Mouse (Mus musculus): Measurements from ENCODE around the gene Neu2. TPM values are rescaled to one million over a fixed set of nuclear protein-coding genes. Genes with fewer than 3 reads are reported as not detected.
A peak's percentile ranks its signal among the peaks of the same experiment; 100 is the strongest.
"Not testable (repeated sequence)": the region's sequence is repeated elsewhere in the genome, so short reads cannot be mapped to it uniquely, and the experiment has no call there.

Neu2 gene
- 2.9 TPM in 2 replicates for polyA plus RNA-seq (2015; fragmentation: Nextera tagmentation; extraction: Ambion mirVana)

DNA sequence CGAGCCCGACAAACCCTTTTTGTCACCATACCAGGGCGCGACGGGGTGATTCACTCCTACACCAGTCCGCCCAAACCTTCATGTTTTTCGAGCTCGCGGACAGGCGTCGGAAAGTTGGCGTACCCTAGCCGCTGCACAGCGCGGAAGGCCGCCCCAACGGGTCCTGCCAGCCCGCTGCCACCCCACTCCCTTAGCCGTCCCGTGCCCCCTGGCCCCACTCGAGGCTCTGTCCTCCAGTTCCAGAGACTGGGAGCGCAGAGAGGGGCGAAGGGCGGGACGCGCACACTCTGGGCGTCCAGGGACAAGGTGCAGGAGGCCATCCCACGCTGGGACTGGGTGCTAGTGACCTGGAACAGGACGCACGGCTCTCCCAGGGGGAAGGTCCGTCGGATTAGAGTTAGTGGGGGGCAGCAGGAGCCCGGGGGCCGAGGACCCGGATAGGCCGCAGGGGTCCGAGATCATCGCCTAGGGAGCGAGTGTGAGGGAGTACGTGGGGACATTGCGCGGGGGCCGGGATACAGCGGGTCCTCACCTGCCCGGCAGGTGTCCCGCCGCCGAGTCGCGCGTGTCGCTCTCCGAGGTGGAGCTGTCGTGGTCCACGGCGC is at the start of gene Neu2:
TSS of gene Neu2 (plus strand) at position 329 of the 605 bp plus-strand sequence.
- no peak within 1 kb of the TSS for H3K27ac ChIP-seq
- no peaks in the 10 kb centered on the region for H3K36me3 ChIP-seq
- peaks cover 17% of the 10 kb centered on the region for H3K4me1 ChIP-seq
- peak within 1 kb of the TSS; percentile 99 for H3K4me2 ChIP-seq
- H3K27me3 ChIP-seq = peaks cover 47% of the 10 kb centered on the region
- peak within 1 kb of the TSS; percentile 41 for H3K9ac ChIP-seq
- ATAC-seq (ENCODE audit: borderline replicate concordance, extremely low read depth, low FRiP score, low TSS enrichment) = peak; percentile 37; the same call in 1 of the 2 replicates
- WGBS = under 1% methylated on average over 56 of the region's 56 CpGs
- H3K4me3 ChIP-seq = peak within 1 kb of the TSS; percentile 61
- no peaks in the 10 kb centered on the region for H3K9me3 ChIP-seq

DNA sequence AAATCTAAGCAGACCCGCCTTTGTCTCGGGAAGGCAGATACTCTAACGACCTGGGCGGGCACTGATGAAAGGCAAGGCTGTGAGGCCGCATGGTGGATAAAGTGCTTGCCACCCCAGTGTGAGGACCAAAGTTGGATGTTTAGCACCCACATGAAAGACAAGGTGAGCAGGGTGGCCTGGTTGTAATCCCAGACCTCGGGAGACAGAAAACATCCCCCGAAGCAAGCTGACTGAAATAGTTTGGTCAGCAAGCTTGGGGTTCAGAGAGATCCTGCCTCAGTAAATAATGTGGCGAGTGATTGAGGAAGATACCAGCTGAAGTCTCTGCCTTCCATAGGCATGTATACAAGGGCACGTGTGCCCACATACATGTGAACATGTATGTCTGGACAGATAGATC is 42.2 kb upstream of the Neu2 start:
- H3K9me3 ChIP-seq = no peaks in the 10 kb centered on the region
- H3K27ac ChIP-seq = no peak overlapping the region
- no peak overlapping the region for H3K9ac ChIP-seq
- ATAC-seq (ENCODE audit: borderline replicate concordance, extremely low read depth, low FRiP score, low TSS enrichment) = no peak
- 71% methylated on average over 9 of the region's 9 CpGs for WGBS
- no peak overlapping the region for H3K4me2 ChIP-seq
- H3K4me3 ChIP-seq = no peak overlapping the region
- no peaks in the 10 kb centered on the region for H3K4me1 ChIP-seq
- H3K27me3 ChIP-seq = no peaks in the 10 kb centered on the region
- no peaks in the 10 kb centered on the region for H3K36me3 ChIP-seq

DNA sequence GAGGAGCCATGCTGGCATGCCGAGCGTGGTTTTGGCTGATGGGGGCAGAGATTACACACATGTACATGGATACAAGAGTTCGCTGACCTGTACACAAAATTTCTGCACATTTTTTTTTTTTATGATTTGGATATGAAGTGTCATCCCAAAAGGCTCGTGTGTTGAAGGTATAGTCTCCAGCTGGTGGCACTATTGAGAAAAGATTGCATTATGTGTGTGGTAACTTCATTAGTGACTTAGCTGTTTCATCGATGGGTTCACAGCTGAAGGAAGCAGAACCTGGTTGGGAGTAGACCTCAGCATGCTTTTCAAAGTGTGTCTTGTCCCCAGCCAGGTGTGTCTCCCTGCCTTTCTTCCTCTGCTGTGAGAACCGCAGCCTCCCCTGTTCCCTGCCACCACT is 41.4 kb upstream of the Neu2 start:
- Histone ChIP-seq H3K36me3 (no peaks in the 10 kb centered on the region), H3K27me3 (no peaks in the 10 kb centered on the region), H3K4me2 (no peak overlapping the region), H3K4me1 (no peaks in the 10 kb centered on the region), H3K9me3 (no peaks in the 10 kb centered on the region), H3K9ac (no peak overlapping the region), H3K27ac (no peak overlapping the region), H3K4me3 (no peak overlapping the region)
- 68% methylated on average over 6 of the region's 6 CpGs for WGBS
- no peak for ATAC-seq (ENCODE audit: borderline replicate concordance, extremely low read depth, low FRiP score, low TSS enrichment)

DNA sequence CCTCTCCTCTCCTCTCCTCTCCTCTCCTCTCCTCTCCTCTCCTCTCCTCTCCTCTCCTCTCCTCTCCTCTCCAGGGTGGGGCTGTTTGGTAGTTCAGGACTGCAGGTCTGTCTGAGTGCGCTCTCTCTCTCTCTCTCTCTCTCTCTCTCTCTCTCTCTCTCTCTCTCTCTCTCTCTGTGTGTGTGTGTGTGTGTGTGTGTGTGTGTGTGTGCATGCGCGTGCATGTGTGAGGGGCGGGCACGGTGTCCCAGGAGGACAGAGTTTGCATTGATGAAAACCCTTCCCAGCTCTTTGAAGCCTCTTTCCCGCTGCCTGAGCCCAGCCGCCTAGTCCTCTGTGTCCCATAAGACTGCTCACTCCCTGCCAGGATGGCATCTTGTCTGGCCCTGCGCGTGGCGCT is 39.7 kb upstream of the Neu2 start, which contains the start of gene Snorc:
TSS of gene Snorc (plus strand) at position 301 of the 400 bp plus-strand sequence.
- H3K36me3 ChIP-seq; H3K9ac ChIP-seq; H3K4me1 ChIP-seq; H3K9me3 ChIP-seq; H3K4me3 ChIP-seq; H3K27ac ChIP-seq; H3K4me2 ChIP-seq; ATAC-seq (ENCODE audit: borderline replicate concordance, extremely low read depth, low FRiP score, low TSS enrichment): not testable (repeated sequence)
- peaks cover 13% of the 10 kb centered on the region for H3K27me3 ChIP-seq
- WGBS = 52% methylated on average over 9 of the region's 10 CpGs

DNA sequence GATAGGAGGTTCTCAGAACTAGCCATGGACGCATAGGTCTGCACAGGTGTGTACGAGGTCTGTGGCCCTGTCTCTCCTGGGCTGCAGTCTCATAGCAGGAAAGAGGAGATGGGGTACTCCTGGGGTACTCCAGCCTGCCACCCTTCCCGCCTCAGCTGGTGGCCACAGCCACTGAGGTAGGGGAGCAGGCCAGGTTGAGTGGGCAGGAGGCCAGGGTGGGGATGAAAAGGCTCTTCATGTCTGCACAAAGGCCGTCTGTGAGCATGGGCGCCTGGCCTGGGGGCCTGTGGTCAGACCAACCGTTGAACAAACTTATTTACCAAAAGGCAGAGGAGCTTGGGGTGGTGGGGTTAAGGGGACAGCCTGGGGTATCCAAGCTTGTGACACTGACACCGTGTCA is 37.8 kb upstream of the Neu2 start:
- Histone ChIP-seq H3K4me1 (peaks cover 4% of the 10 kb centered on the region; the same call in 1 of the 2 replicates), H3K4me3 (no peak overlapping the region), H3K9ac (no peak overlapping the region), H3K27ac (no peak overlapping the region), H3K36me3 (no peaks in the 10 kb centered on the region), H3K27me3 (peaks cover 32% of the 10 kb centered on the region), H3K4me2 (no peak overlapping the region), H3K9me3 (no peaks in the 10 kb centered on the region)
- no peak for ATAC-seq (ENCODE audit: borderline replicate concordance, extremely low read depth, low FRiP score, low TSS enrichment)
- 78% methylated on average over 7 of the region's 7 CpGs for WGBS

DNA sequence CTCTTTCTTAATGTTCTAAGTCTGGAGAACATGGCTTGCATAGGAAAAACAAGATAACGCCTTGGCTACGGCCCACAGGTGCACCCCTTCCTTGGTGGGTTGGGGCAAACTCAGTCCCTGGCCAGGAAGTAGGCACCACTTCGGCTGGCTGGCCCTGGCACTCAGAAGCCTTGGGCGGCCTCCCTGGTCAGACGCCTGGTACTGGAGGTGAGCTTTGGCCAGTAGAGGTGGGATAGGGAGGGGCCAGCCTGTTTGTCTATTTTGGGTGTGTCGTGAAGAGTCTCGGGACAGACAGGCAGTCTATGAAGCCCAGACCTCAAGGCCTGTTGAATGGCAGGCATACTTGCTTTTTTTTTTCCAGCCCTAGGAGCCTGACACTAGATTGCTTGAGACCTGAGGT is 37.1 kb upstream of the Neu2 start:
- Histone ChIP-seq H3K4me2 (no peak overlapping the region), H3K4me3 (no peak overlapping the region), H3K9ac (no peak overlapping the region), H3K4me1 (peaks cover 4% of the 10 kb centered on the region; the same call in 1 of the 2 replicates), H3K36me3 (no peaks in the 10 kb centered on the region), H3K27me3 (peaks cover 37% of the 10 kb centered on the region), H3K9me3 (no peaks in the 10 kb centered on the region), H3K27ac (no peak overlapping the region)
- WGBS = 70% methylated on average over 7 of the region's 7 CpGs
- no peak for ATAC-seq (ENCODE audit: borderline replicate concordance, extremely low read depth, low FRiP score, low TSS enrichment)

DNA sequence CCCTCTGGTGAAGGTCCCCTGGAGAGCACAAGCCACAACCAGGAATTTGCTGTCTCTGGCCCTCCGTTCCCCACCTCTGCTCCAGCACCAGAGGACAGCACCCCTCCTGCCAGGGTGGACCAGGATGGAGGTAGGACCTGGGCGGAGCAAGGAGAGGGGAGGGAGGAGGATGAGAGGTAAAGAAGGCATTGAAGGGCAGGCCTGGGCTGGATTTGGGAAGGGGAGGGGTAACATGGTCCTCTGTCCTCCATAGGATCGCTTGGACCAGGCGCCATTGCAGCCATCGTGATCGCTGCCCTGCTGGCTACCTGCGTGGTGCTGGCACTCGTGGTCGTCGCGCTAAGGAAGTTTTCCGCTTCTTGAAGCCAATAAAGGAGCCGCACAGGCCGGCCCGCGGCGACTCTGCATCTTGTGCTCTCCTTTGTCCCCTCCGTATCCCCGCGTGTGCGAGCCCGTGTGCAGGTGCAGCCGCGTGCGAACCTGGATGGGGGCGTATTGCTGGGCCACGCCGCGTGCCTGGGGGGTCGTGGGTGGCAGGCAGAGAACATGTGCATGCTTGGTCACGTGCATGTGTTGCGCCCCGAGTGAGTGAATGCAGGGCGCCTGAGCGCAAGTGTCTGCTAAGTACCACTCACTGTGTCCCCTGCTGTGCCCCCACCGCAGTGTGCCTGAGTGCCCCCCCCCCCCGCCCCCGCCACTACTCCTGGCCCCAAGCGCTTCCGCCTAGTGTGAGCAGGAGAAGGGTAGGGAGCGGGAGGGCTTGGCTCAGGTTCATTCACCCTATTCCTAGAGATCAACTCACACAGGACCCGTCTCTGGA is 34.4 kb upstream of the Neu2 start:
- Histone ChIP-seq H3K9ac (no peak overlapping the region), H3K27ac (no peak overlapping the region), H3K9me3 (no peaks in the 10 kb centered on the region), H3K36me3 (no peaks in the 10 kb centered on the region), H3K4me1 (peaks cover 4% of the 10 kb centered on the region; the same call in 1 of the 2 replicates), H3K4me2 (peak overlapping the region; percentile 50), H3K4me3 (peak overlapping the region; percentile 19), H3K27me3 (peaks cover 37% of the 10 kb centered on the region)
- under 1% methylated on average over 42 of the region's 42 CpGs for whole genome bisulfite sequencing
- ATAC-seq (ENCODE audit: borderline replicate concordance, extremely low read depth, low FRiP score, low TSS enrichment) = peak; percentile 24; the same call in 1 of the 2 replicates

DNA sequence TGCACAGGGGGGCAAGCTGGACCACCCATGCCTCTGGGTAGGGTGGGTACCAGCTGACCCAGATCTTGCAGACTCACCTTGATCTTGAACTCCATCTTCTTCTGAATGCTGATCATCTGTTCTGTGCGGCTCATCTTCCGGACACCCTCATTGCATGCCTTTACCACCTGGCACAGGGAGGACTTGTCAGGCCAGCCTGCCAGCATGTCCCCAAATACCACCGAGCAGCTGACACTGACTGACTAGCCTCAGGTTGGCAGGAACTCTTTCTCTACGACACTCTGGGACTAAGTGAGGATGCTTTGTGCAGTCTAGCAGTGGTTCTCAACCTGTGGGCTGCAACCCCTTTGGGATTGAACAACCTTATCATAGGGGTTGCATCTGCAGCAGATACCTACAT is 27.1 kb upstream of the Neu2 start:
- 74% methylated on average over 4 of the region's 4 CpGs for WGBS
- Histone ChIP-seq H3K36me3 (no peaks in the 10 kb centered on the region), H3K9ac (no peak overlapping the region), H3K27me3 (no peaks in the 10 kb centered on the region), H3K4me2 (no peak overlapping the region), H3K4me1 (no peaks in the 10 kb centered on the region), H3K9me3 (no peaks in the 10 kb centered on the region), H3K27ac (no peak overlapping the region), H3K4me3 (no peak overlapping the region)
- ATAC-seq (ENCODE audit: borderline replicate concordance, extremely low read depth, low FRiP score, low TSS enrichment) = no peak

DNA sequence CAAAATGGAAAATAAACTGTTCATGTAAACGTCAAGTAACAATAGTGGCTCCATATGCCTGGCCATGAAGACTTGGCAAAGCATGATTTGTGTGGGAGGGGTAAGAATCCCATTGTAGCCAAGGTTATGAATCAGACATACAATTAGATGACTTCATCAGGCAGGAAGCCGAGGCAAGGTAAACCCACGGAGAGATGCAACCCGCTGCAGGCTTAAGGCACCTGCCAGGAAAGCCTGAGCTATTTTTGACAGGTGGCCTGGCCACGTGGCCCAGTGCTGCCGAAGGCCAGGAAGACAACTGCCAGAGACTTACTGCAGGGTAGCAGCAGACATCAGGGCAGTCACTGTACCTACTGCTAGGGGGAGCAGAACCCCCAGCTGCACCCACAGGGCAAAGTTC is 23.3 kb upstream of the Neu2 start:
- no peak overlapping the region for H3K4me3 ChIP-seq
- no peak overlapping the region for H3K27ac ChIP-seq
- H3K4me1 ChIP-seq = no peaks in the 10 kb centered on the region
- H3K36me3 ChIP-seq = no peaks in the 10 kb centered on the region
- no peaks in the 10 kb centered on the region for H3K9me3 ChIP-seq
- no peaks in the 10 kb centered on the region for H3K27me3 ChIP-seq
- no peak for ATAC-seq (ENCODE audit: borderline replicate concordance, extremely low read depth, low FRiP score, low TSS enrichment)
- WGBS = 39% methylated on average over 6 of the region's 6 CpGs
- H3K9ac ChIP-seq = no peak overlapping the region
- no peak overlapping the region for H3K4me2 ChIP-seq

DNA sequence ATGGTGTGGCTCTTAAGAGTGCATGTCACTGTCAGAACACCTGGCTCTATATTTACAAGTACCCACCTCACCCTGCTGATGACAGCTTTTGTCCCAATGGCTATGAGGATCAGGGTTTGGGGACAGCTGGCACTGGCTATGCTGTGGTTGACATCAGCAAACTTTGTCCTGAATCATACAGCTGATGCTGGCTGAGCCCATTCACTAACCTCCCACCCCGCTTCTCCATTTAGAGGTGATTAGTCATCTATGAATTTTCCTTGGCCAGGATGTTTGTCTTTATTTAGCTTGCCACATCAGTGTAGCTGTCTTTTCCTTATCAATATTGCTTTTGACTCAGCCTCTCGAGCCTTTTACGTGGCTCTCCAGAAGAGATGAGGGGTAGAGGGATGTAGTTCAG is 17.4 kb upstream of the Neu2 start:
- no peaks in the 10 kb centered on the region for H3K27me3 ChIP-seq
- WGBS = 64% methylated on average over 3 of the region's 3 CpGs
- H3K4me1 ChIP-seq = no peaks in the 10 kb centered on the region
- H3K4me2 ChIP-seq = no peak overlapping the region
- no peak overlapping the region for H3K27ac ChIP-seq
- no peaks in the 10 kb centered on the region for H3K36me3 ChIP-seq
- no peak for ATAC-seq (ENCODE audit: borderline replicate concordance, extremely low read depth, low FRiP score, low TSS enrichment)
- H3K4me3 ChIP-seq = no peak overlapping the region
- H3K9ac ChIP-seq = no peak overlapping the region
- no peaks in the 10 kb centered on the region for H3K9me3 ChIP-seq

DNA sequence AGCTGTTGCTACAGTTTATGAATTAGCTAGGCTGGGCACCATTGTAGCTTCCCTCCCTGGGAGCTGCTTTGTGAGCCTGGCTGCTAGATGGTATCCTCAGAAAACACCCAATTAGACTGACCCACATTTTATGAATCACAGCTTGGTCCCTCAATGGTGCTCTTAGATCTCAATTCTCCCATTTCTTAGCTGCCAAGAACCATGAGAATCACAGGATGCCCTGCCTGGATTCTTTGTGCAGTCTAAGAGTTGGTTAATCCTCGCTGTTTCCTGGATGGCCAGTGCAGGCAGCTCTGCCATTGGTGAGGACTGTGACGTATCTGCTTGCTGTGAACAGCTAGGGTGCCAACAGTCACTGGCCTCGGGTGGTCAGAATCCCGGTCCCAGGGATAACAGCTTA is 16.1 kb upstream of the Neu2 start:
- no peak overlapping the region for H3K27ac ChIP-seq
- no peaks in the 10 kb centered on the region for H3K9me3 ChIP-seq
- no peaks in the 10 kb centered on the region for H3K27me3 ChIP-seq
- no peak overlapping the region for H3K4me2 ChIP-seq
- H3K36me3 ChIP-seq = no peaks in the 10 kb centered on the region
- H3K4me1 ChIP-seq = no peaks in the 10 kb centered on the region
- no peak overlapping the region for H3K4me3 ChIP-seq
- 55% methylated on average over 4 of the region's 4 CpGs for WGBS
- no peak for ATAC-seq (ENCODE audit: borderline replicate concordance, extremely low read depth, low FRiP score, low TSS enrichment)
- no peak overlapping the region for H3K9ac ChIP-seq

DNA sequence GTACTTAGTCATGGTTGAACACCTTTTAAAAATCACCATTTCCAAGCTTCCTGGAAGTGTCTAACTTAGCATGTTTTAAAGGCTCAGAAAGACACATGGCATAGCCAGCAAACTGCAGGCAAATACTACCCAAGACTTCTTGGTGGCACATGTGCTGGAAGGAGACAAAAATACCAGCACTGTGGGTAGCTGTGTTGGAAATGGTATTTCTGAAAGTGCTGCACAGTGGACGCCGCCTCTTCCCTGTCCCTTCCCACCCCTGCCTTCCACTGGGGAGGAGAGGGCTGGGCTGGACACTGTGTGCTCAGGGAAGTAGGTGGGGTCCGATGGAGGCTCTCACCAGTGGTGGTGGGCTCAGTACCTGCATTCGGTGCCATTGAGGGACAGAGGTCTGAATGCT is 4.2 kb upstream of the Neu2 start:
- Histone ChIP-seq H3K4me3 (no peak overlapping the region), H3K27ac (no peak overlapping the region), H3K36me3 (no peaks in the 10 kb centered on the region), H3K9me3 (no peaks in the 10 kb centered on the region), H3K27me3 (peaks cover 29% of the 10 kb centered on the region), H3K4me2 (no peak overlapping the region), H3K4me1 (peaks cover 17% of the 10 kb centered on the region), H3K9ac (no peak overlapping the region)
- 83% methylated on average over 4 of the region's 4 CpGs for WGBS
- ATAC-seq (ENCODE audit: borderline replicate concordance, extremely low read depth, low FRiP score, low TSS enrichment) = no peak
